Mouse (Mus musculus): ENCODE results near the gene Retreg1. TPM values are rescaled to one million over a fixed set of nuclear protein-coding genes. Genes with fewer than 3 reads are reported as not detected.
A peak's percentile ranks its signal among the peaks of the same experiment; 100 is the strongest.

Gene Retreg1
- total RNA-seq, 2 experiments from 2014 or later = 31.4 to 34.8 TPM

DNA sequence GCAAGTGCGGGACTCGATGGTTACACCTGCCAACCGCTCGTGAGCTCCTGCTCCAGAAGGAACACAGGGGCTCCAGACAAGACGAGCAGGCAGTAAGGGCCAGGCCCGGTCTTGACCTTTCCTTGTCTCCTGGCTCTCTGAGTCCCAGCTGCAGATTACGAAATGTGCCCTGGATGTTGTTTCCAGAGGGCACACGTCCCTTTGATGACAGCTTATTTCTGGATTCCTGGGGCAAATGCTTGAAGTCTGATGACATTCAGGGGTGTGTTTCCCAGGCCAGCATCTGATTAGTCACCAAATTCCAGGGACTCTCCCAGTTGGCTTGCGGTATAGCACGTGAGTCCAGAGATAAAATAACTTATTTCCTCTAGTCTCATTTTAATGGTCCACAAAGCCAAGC is 72.0 kb downstream of the Retreg1 start:
- DNase-seq (ENCODE audit: low spot score in 2 of 2) = no peak

DNA sequence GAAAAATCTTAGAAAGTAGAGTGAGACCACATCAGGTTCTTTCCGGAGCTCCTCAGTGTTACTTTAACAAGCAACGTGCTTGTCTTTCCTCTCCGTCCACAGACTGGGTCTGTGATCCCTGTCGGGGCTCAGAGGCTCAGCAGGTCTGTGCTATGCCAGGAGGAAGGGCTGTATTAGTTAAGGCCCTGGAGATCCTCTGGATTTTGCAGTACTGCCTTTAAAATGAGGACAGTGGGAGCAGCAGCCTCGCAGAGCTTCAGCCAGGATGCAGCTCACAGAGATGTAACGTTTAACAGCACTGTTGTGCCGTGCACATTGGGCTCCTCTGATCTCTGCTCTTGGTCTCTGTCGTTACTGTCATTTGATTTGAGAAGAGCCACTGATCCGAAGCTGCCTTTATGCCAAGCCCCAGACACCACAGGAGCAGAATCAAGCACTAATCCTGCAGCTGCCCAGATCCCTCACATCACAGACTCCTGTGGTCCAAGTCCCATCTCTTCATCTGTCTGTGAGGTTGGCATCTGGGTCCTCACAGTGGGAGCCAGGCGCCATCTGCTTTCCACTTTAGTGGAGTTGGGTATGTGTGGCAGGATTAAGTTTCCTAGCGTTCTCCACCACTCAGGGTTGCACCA is 72.7 kb downstream of the Retreg1 start:
- no peak for DNase-seq (ENCODE audit: low spot score in 2 of 2)

DNA sequence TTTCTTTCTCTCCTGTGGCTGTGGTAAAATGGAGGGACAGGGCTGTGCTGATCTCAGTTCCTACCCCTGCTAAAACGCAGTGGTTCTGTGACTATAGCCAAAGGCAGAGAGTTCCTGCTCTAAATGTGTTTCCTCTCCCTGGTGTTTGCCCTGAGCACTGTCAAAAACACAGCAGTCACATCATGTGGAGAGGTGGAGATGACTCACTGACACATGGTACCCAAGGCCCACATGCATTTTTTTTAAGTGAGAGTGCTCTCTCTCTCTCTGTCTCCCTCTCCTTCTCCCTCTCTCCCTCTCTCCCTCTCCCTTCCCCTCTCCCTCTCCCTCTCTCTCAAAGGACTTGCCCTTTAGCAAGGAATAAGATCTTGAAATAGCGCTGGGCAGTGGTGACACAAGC is 73.3 kb downstream of the Retreg1 start:
- no peak for DNase-seq (ENCODE audit: low spot score in 2 of 2)

DNA sequence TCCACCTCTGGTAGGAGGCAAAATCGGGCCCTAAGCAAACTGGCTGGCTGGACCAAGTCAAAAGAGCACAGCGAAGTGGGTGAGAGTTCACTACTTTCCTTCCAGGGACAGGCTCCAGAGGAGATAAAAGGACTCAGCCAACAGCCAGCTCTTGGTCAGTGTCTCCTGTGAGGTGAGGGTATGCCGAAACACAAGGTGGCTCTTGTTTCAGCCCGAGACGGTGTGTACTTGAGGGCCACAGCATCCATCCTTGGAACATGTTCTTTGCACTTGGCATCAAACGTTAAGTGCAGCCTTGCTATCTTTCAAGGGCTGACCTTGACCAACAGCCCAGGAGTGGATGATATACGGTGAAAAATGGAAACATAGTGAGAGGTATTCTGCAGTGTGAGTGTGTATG is 75.7 kb downstream of the Retreg1 start:
- no peak for DNase-seq (ENCODE audit: low spot score in 2 of 2)

GRCm38 (mm10) chr15:25919995-25920394 is 77.0 kb downstream of the Retreg1 start:
- DNase-seq (ENCODE audit: low spot score in 2 of 2) = no peak

DNA sequence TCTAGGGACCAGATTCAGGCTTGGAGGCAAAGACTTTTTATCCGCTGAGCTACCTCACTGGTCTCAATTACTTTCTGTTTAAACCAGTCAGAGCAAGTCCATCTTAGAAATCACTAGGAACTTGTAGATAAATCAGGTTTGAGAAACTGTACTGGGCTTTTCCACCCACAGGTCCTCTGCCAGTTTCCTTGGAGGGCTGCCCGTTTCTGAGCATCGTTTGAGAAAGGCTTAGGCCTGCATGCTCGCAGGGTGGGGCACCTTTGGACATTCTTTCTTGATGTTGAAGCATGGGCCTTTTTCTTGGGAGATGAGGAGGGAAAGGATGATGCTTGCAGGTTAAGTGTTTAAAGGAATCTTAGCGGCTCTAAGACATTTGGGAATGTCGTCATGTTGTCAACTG is 77.9 kb downstream of the Retreg1 start:
- DNase-seq (ENCODE audit: low spot score in 2 of 2) = no peak

GRCm38 (mm10) chr15:25922007-25922406 is 79.0 kb downstream of the Retreg1 start:
- DNase-seq (ENCODE audit: low spot score in 2 of 2) = no peak

GRCm38 (mm10) chr15:25923916-25924315 is 80.9 kb downstream of the Retreg1 start:
- DNase-seq (ENCODE audit: low spot score in 2 of 2) = no peak

DNA sequence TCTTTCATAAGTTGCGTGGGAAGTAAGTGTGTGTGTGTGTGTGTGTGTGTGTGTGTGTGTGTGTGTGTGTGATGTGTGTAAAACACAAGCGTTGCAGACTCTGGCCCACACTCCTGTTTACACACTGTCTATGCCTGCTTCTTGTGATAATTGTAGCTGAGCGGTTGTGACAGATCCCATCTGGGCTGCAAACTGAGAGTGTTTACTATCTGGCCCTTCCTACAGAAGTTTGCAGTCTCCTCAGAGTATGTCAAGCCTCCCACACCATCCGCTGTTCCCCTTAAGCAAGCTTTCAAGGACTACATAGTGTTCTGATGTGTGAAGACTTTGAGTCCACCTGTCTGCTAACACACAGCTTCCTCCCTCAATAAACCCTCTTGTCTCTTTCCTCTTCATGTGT is 83.2 kb downstream of the Retreg1 start:
- DNase-seq (ENCODE audit: low spot score in 2 of 2) = peak; percentile 31 to 58

DNA sequence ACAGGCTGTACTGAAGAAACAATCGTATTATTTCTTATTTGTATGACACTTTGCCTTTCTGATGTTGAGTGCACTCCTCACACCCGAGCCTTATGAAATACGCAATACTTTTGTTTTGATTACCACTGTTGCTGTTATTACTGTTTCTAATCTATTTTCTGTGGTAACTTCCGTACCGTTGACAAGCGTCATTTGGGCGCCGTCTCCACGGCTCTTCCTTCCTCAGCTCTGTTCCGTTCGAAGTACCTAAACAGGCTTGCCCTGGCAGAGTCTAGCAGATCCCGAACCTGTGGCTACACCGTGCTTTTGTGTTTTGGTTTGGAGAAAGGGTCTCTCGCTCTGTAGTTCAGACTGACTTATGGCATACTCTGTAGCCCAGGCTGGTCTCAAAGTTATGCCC is 84.1 kb downstream of the Retreg1 start:
- DNase-seq (ENCODE audit: low spot score in 2 of 2) = no peak

DNA sequence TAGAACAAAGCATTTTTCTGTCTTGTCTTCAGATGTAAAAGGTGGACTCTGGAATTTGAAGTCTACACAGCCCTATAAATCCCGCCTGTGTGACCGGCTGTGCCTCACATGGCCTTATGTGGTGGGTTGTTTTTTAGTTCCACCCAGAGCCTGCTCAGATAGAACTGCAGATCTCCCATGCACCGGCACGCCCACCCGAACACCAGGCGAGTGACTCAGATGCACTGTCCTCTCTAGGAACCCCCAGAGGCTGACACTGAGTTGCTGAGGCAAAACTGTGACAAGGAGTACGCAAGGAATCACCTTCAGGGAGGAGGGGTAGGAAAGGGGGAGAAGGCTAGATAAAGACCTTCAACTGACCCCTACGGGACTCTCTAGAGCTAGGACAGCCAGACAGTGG is 85.0 kb downstream of the Retreg1 start:
- DNase-seq (ENCODE audit: low spot score in 2 of 2) = no peak

GRCm38 (mm10) chr15:25928831-25929230 is 85.9 kb downstream of the Retreg1 start:
- no peak for DNase-seq (ENCODE audit: low spot score in 2 of 2)

DNA sequence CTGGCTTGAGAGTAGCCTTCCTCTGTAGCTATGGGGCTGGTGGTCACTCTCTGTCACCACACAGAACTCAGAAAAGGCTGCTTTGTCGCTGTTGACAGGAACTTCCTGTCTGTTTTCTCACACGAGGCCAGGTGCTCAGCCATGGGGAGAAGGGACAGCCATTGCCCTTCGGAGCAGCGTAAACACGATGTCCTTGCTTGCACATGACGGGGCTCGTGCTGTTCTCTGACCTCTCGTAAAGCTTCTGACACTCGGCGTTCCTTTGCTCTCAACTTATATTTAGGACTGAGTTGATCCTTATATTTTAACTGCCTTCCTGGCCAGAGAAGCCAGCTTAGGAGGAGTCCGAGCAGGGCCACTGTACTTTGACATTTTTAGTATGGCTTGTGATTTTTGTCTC is 86.5 kb downstream of the Retreg1 start:
- DNase-seq (ENCODE audit: low spot score in 2 of 2) = no peak

- peak in 1 of 2 experiments; percentile 40 for DNase-seq (ENCODE audit: low spot score in 2 of 2)
Observed at GRCm38 (mm10) chr15:25929936-25930335, 87.0 kb downstream of the Retreg1 start.

- no peak for DNase-seq (ENCODE audit: low spot score in 2 of 2)
Observed at GRCm38 (mm10) chr15:25930657-25931056, 87.7 kb downstream of the Retreg1 start.

GRCm38 (mm10) chr15:25932497-25932896 is 89.5 kb downstream of the Retreg1 start:
- no peak for DNase-seq (ENCODE audit: low spot score in 2 of 2)

GRCm38 (mm10) chr15:25932937-25933684 is 90.1 kb downstream of the Retreg1 start:
- DNase-seq (ENCODE audit: low spot score in 2 of 2) = no peak

DNA sequence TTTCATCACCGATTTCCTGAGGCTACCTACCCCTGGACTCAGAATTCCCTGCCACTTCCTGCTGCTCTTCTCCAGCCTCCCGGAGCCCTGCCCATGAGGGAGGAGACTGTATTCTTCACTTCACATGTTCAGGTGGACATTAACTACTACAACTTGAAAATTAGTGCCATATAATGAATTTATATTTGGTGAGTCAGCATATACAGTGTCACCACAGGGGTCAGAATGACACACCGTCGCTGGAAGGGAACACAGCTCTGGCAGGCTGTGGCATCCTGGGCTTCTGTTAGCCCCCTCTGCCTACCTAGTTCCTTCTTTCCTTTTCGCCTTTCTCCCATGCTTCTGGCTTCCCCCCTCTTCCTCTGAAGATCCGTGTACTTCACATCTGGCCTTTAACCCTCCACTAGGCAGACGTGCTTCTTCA is 90.7 kb downstream of the Retreg1 start:
- no peak for DNase-seq (ENCODE audit: low spot score in 2 of 2)

DNA sequence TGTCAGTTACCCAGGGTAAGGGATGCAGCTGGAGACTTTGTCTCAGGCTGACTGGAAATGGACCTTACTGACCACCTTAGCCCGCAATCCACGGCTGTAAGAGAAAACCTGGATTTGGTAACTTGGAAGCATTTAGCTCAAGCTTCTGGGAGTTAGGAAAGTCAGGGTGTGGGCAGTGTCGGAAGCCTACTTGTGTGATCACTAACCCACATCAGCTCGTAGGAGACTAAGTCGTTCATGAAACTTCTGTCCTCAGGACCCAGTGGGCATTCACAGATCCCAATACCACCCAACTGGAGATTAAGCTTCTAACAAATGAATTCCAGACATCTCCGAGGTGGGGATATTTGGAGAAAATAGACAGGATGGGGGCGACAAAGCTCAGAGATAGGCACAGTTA is 91.4 kb downstream of the Retreg1 start:
- no peak for DNase-seq (ENCODE audit: low spot score in 2 of 2)

GRCm38 (mm10) chr15:25938496-25938895 is 95.5 kb downstream of the Retreg1 start:
- DNase-seq (ENCODE audit: low spot score in 2 of 2) = no peak

DNA sequence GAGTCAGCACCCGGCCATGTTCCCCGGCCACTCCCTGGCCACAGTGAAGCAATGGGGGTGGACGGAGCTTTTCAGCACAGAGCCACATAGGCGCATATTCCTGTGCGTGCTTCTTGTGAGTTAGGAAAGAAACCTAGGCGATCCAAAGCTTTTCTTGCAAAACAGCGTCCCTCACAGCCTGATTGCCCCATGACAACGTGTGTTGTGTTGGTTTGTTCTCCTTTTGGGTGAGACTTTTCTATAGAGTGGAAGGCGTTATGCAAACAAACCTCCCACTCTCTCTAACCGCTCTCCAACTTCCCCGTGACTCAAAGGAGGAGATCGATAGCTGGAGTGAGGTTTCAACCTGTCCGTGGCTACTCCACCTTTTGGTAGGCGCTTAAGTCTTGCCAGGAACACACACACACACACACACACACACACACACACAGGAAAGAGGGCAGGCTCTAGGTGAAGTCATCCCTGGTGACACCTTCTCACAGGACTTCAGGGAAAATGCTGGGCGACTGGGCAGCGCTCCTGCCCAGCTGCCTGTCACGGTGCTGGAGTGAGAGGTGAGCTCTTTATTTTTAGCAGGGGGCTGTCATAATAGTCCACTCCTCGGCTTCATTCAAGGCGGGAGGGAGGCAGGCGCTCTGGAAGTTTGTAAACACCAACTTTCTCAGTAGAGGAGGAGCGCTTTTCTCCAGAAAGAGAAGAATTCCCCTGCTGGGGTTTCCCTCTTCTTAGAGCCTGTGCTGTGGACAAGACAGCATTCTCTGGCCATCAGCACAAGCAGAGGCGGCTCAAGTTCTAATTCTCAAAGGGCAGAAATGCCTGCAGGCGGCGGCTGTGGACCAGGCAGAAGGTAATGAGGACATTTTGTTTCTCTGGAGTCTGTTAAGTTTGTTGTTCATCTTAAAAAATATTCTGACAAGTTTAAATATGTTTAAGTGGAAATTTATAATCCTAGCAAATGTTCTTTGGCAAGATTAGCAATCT is 97.7 kb downstream of the Retreg1 start:
- no peak for DNase-seq (ENCODE audit: low spot score in 2 of 2)

- no peak for DNase-seq (ENCODE audit: low spot score in 2 of 2)
Observed at GRCm38 (mm10) chr15:25941514-25941913, 98.5 kb downstream of the Retreg1 start.

All from layer of hippocampus, postnatal 14 days (tissue).